Mouse (Mus musculus): ENCODE measurements around the gene Tex47. TPM values are rescaled to one million over a fixed set of nuclear protein-coding genes. Genes with fewer than 3 reads are reported as not detected.

Tex47 gene
- polyA plus RNA-seq, 1 experiment: not detected

DNA sequence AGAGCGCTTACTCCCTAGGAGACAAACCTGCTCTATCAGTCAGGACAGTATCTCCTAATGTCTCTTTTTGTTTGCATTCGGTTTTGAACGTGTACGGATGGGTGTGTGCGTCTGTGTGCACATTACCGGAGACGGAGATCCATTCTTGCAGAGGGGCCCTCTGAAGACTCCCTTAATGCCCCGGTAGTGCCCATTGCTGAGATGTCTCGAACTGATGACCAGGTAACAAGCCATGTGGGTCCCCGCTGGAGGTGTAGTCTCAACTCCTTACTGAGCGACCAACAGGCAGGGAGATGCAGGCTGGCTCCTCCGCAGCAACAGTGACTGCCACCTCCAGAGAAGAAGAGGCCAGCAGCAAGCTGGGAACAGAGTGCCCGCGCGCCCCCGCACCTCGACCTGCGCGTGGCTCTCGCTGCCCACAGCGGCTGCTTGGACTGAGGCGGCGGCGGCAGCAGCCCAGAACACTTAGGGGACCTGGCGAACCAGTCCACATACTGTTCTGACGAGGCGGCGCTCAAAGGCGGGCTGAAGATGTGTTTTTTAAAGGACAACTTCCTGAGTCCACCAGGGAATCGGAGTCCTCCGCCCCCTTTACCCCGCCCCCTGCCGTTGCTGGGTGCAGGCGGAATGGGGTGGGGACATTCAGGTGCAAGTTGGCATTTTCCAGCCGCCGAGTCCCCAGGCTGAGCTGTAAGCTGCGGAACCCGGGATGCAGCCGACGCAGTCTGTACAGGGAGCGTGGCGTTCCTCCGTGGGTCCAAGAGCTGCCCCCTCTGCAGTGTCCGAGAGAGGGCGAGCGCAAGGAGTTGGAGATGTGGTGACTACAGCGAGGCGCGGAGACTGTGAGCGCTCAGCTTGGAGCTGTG, 40.5 kb downstream of the Tex47 start, which contains the start of gene Zfp804b:
TSS of gene Zfp804b (minus strand) at position 612 of the 866 bp plus-strand sequence.
- H3K27me3 ChIP-seq (ENCODE audit: control insufficient read depth, insufficient read depth, insufficient read length): no peaks in the 10 kb centered on the region
- H3K4me3 ChIP-seq (ENCODE audit: insufficient read depth, poor library complexity, severe bottlenecking): no peak within 1 kb of the TSS
- TF ChIP-seq MYOD1 (IDR thresholded peaks at IDR 0.05; ENCODE audit: control insufficient read depth, insufficient read length, low read depth): no peak
- no peak for TF ChIP-seq USF1 (IDR thresholded peaks at IDR 0.05; ENCODE audit: low read depth)
- TF ChIP-seq CEBPB (IDR thresholded peaks at IDR 0.05; ENCODE audit: low read depth): no peak
- TF ChIP-seq CTCF (IDR thresholded peaks at IDR 0.05; ENCODE audit: control insufficient read depth, insufficient read depth, insufficient read length): no peak
- no peak for TF ChIP-seq FOSL1 (IDR thresholded peaks at IDR 0.05; ENCODE audit: insufficient read depth, low read length, poor library complexity, severe bottlenecking)
- TF ChIP-seq MAX (IDR thresholded peaks at IDR 0.05): no peak
- TF ChIP-seq MYOG (IDR thresholded peaks at IDR 0.05; ENCODE audit: control insufficient read depth, extremely low read depth, insufficient read length): no peak
- no peak within 1 kb of the TSS for H3ac ChIP-seq (ENCODE audit: control insufficient read depth, insufficient read length, low read depth)
- no peaks in the 10 kb centered on the region for H3K79me3 ChIP-seq (ENCODE audit: low read depth)
- H3K79me2 ChIP-seq (ENCODE audit: control insufficient read depth, insufficient read depth): no peaks in the 10 kb centered on the region
- H3K36me3 ChIP-seq (ENCODE audit: control insufficient read depth, insufficient read depth): no peaks in the 10 kb centered on the region

DNA sequence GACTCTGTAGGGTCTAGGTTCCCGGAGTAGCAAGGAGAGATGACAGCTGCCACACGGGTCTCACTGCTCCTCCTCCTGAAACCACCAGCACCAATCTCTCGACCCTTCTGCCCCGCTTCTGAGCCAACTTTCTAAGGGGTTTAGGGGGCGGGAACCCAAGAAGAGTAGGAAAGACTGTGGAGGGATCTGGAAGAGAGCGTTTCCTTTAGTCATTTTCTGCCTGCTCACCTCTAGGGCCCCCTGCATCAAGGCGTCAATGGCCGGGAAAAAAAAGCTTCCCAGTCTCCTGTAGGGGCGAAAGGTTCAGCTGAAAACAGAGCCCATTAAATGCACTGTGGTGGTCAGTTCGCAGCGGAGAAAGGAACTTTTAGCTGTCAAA, 41.1 kb downstream of the Tex47 start:
- H3K27me3 ChIP-seq (ENCODE audit: control insufficient read depth, insufficient read depth, insufficient read length): no peaks in the 10 kb centered on the region
- no peak overlapping the region for H3ac ChIP-seq (ENCODE audit: control insufficient read depth, insufficient read length, low read depth)
- no peak for TF ChIP-seq CEBPB (IDR thresholded peaks at IDR 0.05; ENCODE audit: low read depth)
- no peak for TF ChIP-seq CTCF (IDR thresholded peaks at IDR 0.05; ENCODE audit: control insufficient read depth, insufficient read depth, insufficient read length)
- H3K36me3 ChIP-seq (ENCODE audit: control insufficient read depth, insufficient read depth): no peaks in the 10 kb centered on the region
- H3K79me2 ChIP-seq (ENCODE audit: control insufficient read depth, insufficient read depth): no peaks in the 10 kb centered on the region
- no peak overlapping the region for H3K4me3 ChIP-seq (ENCODE audit: insufficient read depth, poor library complexity, severe bottlenecking)
- H3K79me3 ChIP-seq (ENCODE audit: low read depth): no peaks in the 10 kb centered on the region

Other genes starting within 250 kb of the Tex47 start
- gene Zfp804b, start 40.6 kb downstream of the Tex47 start, polyA plus RNA-seq (2012; fragmentation: generic; extraction: Trizol): not detected